Mouse (Mus musculus): ENCODE measurements around the gene Gramd1b. TPM values are rescaled to one million over a fixed set of nuclear protein-coding genes. Genes with fewer than 3 reads are reported as not detected.
"Not testable (repeated sequence)": the region's sequence is repeated elsewhere in the genome, so short reads cannot be mapped to it uniquely, and the experiment has no call there.

The Gramd1b gene
- polyA plus RNA-seq, 1 experiment from 2014 or later: 19.5 TPM

GRCm38 (mm10) chr9:40504886-40505285 lies 26.3 kb downstream of the Gramd1b start:
- H3K4me1 ChIP-seq (replicated peaks; ENCODE audit: control insufficient read depth, insufficient read depth, low read length): peaks cover 3% of the 10 kb centered on the region; the same call in 1 of the 2 replicates
- H3K27ac ChIP-seq (ENCODE audit: low read length): no peak overlapping the region
- H3K27me3 ChIP-seq (replicated peaks; ENCODE audit: control insufficient read depth, insufficient read depth, low read length): no peaks in the 10 kb centered on the region
- 95% methylated on average over 5 of the region's 5 CpGs for WGBS
- H3K4me3 ChIP-seq (replicated peaks; ENCODE audit: low read length): no peak overlapping the region
- H3K9me3 ChIP-seq (ENCODE audit: control insufficient read depth, low read length): no peaks in the 10 kb centered on the region
- H3K4me2 ChIP-seq (ENCODE audit: low read length): no peak overlapping the region
- no peak overlapping the region for H3K9ac ChIP-seq (replicated peaks; ENCODE audit: low read depth, low read length)
- H3K36me3 ChIP-seq (ENCODE audit: control insufficient read depth, insufficient read depth): no peaks in the 10 kb centered on the region
- ATAC-seq: no peak

GRCm38 (mm10) chr9:40500691-40501090 lies 30.5 kb downstream of the Gramd1b start:
- ATAC-seq: no peak

GRCm38 (mm10) chr9:40482351-40483084 lies 48.7 kb downstream of the Gramd1b start:
- not testable (repeated sequence) for H3K36me3 ChIP-seq (ENCODE audit: control insufficient read depth, insufficient read depth); H3K4me2 ChIP-seq (ENCODE audit: low read length); H3K27ac ChIP-seq (ENCODE audit: low read length); H3K9me3 ChIP-seq (ENCODE audit: control insufficient read depth, low read length); H3K27me3 ChIP-seq (replicated peaks; ENCODE audit: control insufficient read depth, insufficient read depth, low read length); H3K9ac ChIP-seq (replicated peaks; ENCODE audit: low read depth, low read length); ATAC-seq; H3K4me3 ChIP-seq (replicated peaks; ENCODE audit: low read length); H3K4me1 ChIP-seq (replicated peaks; ENCODE audit: control insufficient read depth, insufficient read depth, low read length)
- 72% methylated on average over 7 of the region's 7 CpGs for WGBS

More at GRCm38 (mm10) chr9:40500691-40501090, 30.5 kb downstream of the Gramd1b start:
- Histone ChIP-seq H3K36me3 (ENCODE audit: control insufficient read depth, insufficient read depth) (no peaks in the 10 kb centered on the region), H3K27me3 (replicated peaks; ENCODE audit: control insufficient read depth, insufficient read depth, low read length) (no peaks in the 10 kb centered on the region), H3K27ac (ENCODE audit: low read length) (no peak overlapping the region), H3K4me3 (replicated peaks; ENCODE audit: low read length) (no peak overlapping the region), H3K9me3 (ENCODE audit: control insufficient read depth, low read length) (no peaks in the 10 kb centered on the region), H3K9ac (replicated peaks; ENCODE audit: low read depth, low read length) (no peak overlapping the region), H3K4me1 (replicated peaks; ENCODE audit: control insufficient read depth, insufficient read depth, low read length) (no peaks in the 10 kb centered on the region; the same call in 1 of the 2 replicates), H3K4me2 (ENCODE audit: low read length) (no peak overlapping the region)

- Histone ChIP-seq H3K4me3 (replicated peaks; ENCODE audit: low read length) (no peak overlapping the region), H3K36me3 (ENCODE audit: control insufficient read depth, insufficient read depth) (no peaks in the 10 kb centered on the region), H3K27me3 (replicated peaks; ENCODE audit: control insufficient read depth, insufficient read depth, low read length) (no peaks in the 10 kb centered on the region), H3K4me1 (replicated peaks; ENCODE audit: control insufficient read depth, insufficient read depth, low read length) (no peaks in the 10 kb centered on the region), H3K4me2 (ENCODE audit: low read length) (no peak overlapping the region), H3K27ac (ENCODE audit: low read length) (no peak overlapping the region), H3K9me3 (ENCODE audit: control insufficient read depth, low read length) (no peaks in the 10 kb centered on the region), H3K9ac (replicated peaks; ENCODE audit: low read depth, low read length) (no peak overlapping the region)
- 59% methylated on average over 3 of the region's 3 CpGs for WGBS
- no peak; the same call in 1 of the 2 replicates for ATAC-seq
Observed at GRCm38 (mm10) chr9:40481271-40481670, 49.9 kb downstream of the Gramd1b start.

- Histone ChIP-seq H3K9me3 (ENCODE audit: control insufficient read depth, low read length) (no peaks in the 10 kb centered on the region), H3K27ac (ENCODE audit: low read length) (no peak overlapping the region), H3K9ac (replicated peaks; ENCODE audit: low read depth, low read length) (no peak overlapping the region), H3K4me2 (ENCODE audit: low read length) (no peak overlapping the region), H3K27me3 (replicated peaks; ENCODE audit: control insufficient read depth, insufficient read depth, low read length) (no peaks in the 10 kb centered on the region), H3K4me1 (replicated peaks; ENCODE audit: control insufficient read depth, insufficient read depth, low read length) (no peaks in the 10 kb centered on the region), H3K4me3 (replicated peaks; ENCODE audit: low read length) (no peak overlapping the region), H3K36me3 (ENCODE audit: control insufficient read depth, insufficient read depth) (no peaks in the 10 kb centered on the region)
- 58% methylated on average over 4 of the region's 4 CpGs for WGBS
- no peak for ATAC-seq
Observed at GRCm38 (mm10) chr9:40479333-40479732, 51.9 kb downstream of the Gramd1b start.

- Histone ChIP-seq H3K4me3 (replicated peaks; ENCODE audit: low read length) (no peak overlapping the region), H3K4me1 (replicated peaks; ENCODE audit: control insufficient read depth, insufficient read depth, low read length) (no peaks in the 10 kb centered on the region), H3K9me3 (ENCODE audit: control insufficient read depth, low read length) (no peaks in the 10 kb centered on the region), H3K27ac (ENCODE audit: low read length) (no peak overlapping the region), H3K36me3 (ENCODE audit: control insufficient read depth, insufficient read depth) (no peaks in the 10 kb centered on the region), H3K4me2 (ENCODE audit: low read length) (no peak overlapping the region), H3K9ac (replicated peaks; ENCODE audit: low read depth, low read length) (no peak overlapping the region), H3K27me3 (replicated peaks; ENCODE audit: control insufficient read depth, insufficient read depth, low read length) (no peaks in the 10 kb centered on the region)
- no peak for ATAC-seq
- 88% methylated on average over 9 of the region's 9 CpGs for WGBS
Observed at GRCm38 (mm10) chr9:40478146-40478900, 52.9 kb downstream of the Gramd1b start.

GRCm38 (mm10) chr9:40477611-40478010 lies 53.6 kb downstream of the Gramd1b start:
- no peak overlapping the region for H3K9ac ChIP-seq (replicated peaks; ENCODE audit: low read depth, low read length)
- WGBS: 93% methylated on average over 2 of the region's 2 CpGs
- H3K27me3 ChIP-seq (replicated peaks; ENCODE audit: control insufficient read depth, insufficient read depth, low read length): no peaks in the 10 kb centered on the region
- H3K36me3 ChIP-seq (ENCODE audit: control insufficient read depth, insufficient read depth): no peaks in the 10 kb centered on the region
- H3K27ac ChIP-seq (ENCODE audit: low read length): no peak overlapping the region
- H3K4me3 ChIP-seq (replicated peaks; ENCODE audit: low read length): no peak overlapping the region
- ATAC-seq: no peak
- H3K9me3 ChIP-seq (ENCODE audit: control insufficient read depth, low read length): no peaks in the 10 kb centered on the region
- no peak overlapping the region for H3K4me2 ChIP-seq (ENCODE audit: low read length)
- no peaks in the 10 kb centered on the region for H3K4me1 ChIP-seq (replicated peaks; ENCODE audit: control insufficient read depth, insufficient read depth, low read length)

- 91% methylated on average over 11 of the region's 11 CpGs for WGBS
Observed at GRCm38 (mm10) chr9:40476098-40476497, 55.1 kb downstream of the Gramd1b start.

GRCm38 (mm10) chr9:40472961-40473510 lies 58.1 kb downstream of the Gramd1b start:
- H3K27ac ChIP-seq (ENCODE audit: low read length): no peak overlapping the region
- ATAC-seq: no peak
- no peaks in the 10 kb centered on the region for H3K4me1 ChIP-seq (replicated peaks; ENCODE audit: control insufficient read depth, insufficient read depth, low read length)
- WGBS: 92% methylated on average over 9 of the region's 9 CpGs
- no peaks in the 10 kb centered on the region for H3K36me3 ChIP-seq (ENCODE audit: control insufficient read depth, insufficient read depth)
- no peaks in the 10 kb centered on the region for H3K9me3 ChIP-seq (ENCODE audit: control insufficient read depth, low read length)
- H3K4me3 ChIP-seq (replicated peaks; ENCODE audit: low read length): no peak overlapping the region
- H3K9ac ChIP-seq (replicated peaks; ENCODE audit: low read depth, low read length): no peak overlapping the region
- H3K4me2 ChIP-seq (ENCODE audit: low read length): no peak overlapping the region
- no peaks in the 10 kb centered on the region for H3K27me3 ChIP-seq (replicated peaks; ENCODE audit: control insufficient read depth, insufficient read depth, low read length)

More at GRCm38 (mm10) chr9:40476098-40476497, 55.1 kb downstream of the Gramd1b start:
- H3K27me3 ChIP-seq (replicated peaks; ENCODE audit: control insufficient read depth, insufficient read depth, low read length): no peaks in the 10 kb centered on the region
- no peaks in the 10 kb centered on the region for H3K36me3 ChIP-seq (ENCODE audit: control insufficient read depth, insufficient read depth)
- no peaks in the 10 kb centered on the region for H3K4me1 ChIP-seq (replicated peaks; ENCODE audit: control insufficient read depth, insufficient read depth, low read length)
- no peaks in the 10 kb centered on the region for H3K9me3 ChIP-seq (ENCODE audit: control insufficient read depth, low read length)
- no peak overlapping the region for H3K4me3 ChIP-seq (replicated peaks; ENCODE audit: low read length)
- no peak overlapping the region for H3K9ac ChIP-seq (replicated peaks; ENCODE audit: low read depth, low read length)
- no peak overlapping the region for H3K27ac ChIP-seq (ENCODE audit: low read length)
- ATAC-seq: no peak
- H3K4me2 ChIP-seq (ENCODE audit: low read length): no peak overlapping the region
